Mouse (Mus musculus) ovary, postnatal 10 days (tissue): Measurements from ENCODE around the gene Plekhh3.

Experiments used
- DNase-seq: peaks from one replicate; pipeline ENCODE4 v3.0.0; 2022; ENCODE audit warnings: low spot score

The Plekhh3 gene

DNA sequence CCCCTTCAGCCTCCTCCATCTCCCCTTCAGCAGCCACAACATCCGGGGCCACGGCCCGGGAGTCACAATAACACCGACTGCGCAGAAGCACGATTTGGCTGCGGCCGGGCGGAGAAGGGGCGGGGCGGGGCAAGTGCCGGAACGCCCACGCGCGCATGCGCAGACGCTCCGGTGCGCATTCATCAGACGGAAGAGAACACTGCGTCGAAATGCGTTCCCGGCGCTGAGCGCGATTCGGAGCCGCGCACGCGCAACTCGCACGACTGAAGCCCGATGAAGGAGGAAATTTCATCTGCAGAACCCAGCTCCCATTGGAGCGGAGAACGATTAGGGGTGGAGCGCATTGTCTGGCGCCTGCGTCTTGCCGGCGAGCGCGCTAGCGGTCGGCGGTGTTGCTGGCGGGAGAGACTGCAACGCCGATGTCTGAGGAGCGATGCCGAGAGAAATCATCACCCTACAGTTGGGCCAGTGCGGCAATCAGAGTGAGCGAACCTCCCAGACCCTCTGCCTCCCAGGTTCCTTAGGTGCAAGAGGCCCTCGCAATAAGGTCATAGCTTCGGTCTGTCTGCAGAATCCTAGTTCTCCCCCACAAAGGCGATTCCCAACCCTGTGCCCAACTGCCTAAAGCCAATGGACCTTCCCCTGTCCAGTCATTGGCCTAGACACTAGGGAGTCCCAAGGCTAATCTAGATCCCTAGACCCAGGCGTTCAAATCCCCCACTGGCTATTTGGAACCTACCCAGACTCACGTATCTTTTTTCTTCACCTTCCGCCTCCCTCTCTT is 51.2 kb downstream of the Plekhh3 start, which contains the start of the genes Retreg3 and Tubg1:
Retreg3 (minus strand) TSS at position 133 of the 784 bp plus-strand sequence.
Tubg1 (plus strand) TSS at position 178 of the 784 bp plus-strand sequence.
- peak; percentile 94 for DNase-seq

DNA sequence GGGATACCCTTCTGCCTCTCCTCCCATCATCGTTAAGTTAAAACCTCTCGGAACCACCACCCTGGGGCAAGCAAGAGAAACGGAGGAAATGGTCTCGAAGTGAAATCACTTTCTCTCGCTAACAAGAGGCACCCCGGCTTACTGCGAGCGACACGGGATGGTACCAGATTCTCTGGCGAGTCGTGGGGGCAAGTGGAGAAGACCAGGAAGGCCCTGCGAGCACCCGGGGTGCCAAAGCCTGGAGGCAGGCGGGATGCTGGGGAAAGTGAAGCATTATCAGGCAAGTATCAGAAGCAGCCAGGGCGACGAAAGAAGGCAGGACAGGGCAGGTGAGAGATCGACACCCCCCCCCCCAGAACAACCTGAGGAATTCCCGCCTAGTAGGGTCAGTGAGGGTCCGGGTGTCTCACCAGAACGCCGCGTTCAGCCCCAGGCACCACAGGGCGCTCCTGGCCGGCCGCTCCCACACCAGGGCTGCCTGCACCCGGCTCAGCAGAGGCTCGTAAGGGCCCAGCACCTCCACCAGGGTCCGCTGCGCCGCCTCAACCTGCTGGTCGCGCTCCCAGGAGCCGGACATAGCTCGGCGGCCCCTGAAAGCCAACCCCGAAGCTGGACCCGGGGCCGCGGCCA is 51.9 kb downstream of the Plekhh3 start:
- DNase-seq = no peak

DNA sequence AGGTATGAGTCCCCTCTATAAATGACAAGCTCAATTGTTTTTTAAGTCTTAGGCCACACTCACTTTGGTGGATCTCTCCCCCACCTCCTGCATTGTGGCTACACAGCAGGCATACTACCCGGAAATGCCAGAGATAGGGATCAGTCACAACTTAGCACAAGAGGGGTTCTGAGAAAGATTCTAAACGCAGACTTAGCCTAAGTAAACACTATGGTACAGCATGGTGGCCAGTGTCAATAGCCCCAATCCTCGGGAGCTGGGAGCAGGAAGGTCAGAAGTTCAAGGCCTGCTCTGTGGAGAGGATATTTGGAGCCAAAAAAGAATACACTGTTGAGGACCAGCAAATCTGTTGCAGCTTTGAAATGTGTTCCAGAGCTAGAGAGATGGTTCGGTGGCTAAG is 53.0 kb downstream of the Plekhh3 start:
- no peak for DNase-seq

DNA sequence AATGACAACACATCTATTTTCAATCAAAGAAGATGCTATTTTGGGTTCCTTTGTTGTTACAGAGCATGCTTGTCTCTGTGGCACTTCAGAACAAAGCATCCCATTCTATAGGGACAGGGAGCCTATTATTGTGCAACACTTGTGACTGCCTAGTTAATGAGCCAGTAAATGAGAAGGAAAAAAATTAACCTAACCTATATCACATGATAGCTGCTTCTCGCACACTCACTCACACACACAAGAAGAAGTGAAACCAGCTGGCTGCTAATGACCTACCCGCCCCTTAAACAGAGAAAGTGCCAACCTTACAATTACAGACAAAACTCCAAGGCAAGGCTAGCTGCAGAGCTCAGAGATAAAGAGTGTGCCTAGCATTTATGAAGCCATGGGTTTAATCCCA is 55.6 kb downstream of the Plekhh3 start:
- DNase-seq = no peak
